Mouse (Mus musculus) embryonic facial prominence, embryonic 14.5 days (tissue): ENCODE measurements around the gene Fyn. TPM values are rescaled to one million over a fixed set of nuclear protein-coding genes. Genes with fewer than 3 reads are reported as not detected.
A peak's percentile ranks its signal among the peaks of the same experiment; 100 is the strongest.

Experiments used
- ATAC-seq: fragments of 200-750 bp; cut with Nextera tagmentation; 2 replicates; pipeline ENCODE4 v1.8.0; 2017; ENCODE audit warnings: low read depth, moderate number of reproducible peaks, moderate TSS enrichment
- DNase-seq: peaks from one replicate; pipeline ENCODE4 v3.0.0-alpha.2; 2015; ENCODE audit warnings: low spot score
- H3K27ac ChIP-seq: fragments of 300-500 bp; sonication (generic); replicated peaks from 2 replicates; pipeline ENCODE4 v1.5.1; 2014; ENCODE audit warnings: low read depth, mild to moderate bottlenecking, low read length, moderate library complexity
- H3K27me3 ChIP-seq: fragments of 300-500 bp; sonication (generic); replicated peaks from 2 replicates; pipeline ENCODE4 v1.6.1; 2014; ENCODE audit warnings: low read length; ENCODE audit not compliant: control insufficient read depth, insufficient read depth
- H3K36me3 ChIP-seq: fragments of 300-500 bp; sonication (generic); 2 replicates; pipeline ENCODE4 v1.6.1; 2014; ENCODE audit warnings: low read length, mixed read lengths; ENCODE audit not compliant: control insufficient read depth, insufficient read depth
- H3K4me1 ChIP-seq: fragments of 300-500 bp; sonication (generic); 2 replicates; pipeline ENCODE4 v1.6.1; 2014; ENCODE audit warnings: antibody characterized with exemption, low read length; ENCODE audit not compliant: control insufficient read depth, insufficient read depth
- H3K4me2 ChIP-seq: fragments of 300-500 bp; sonication (generic); 2 replicates; pipeline ENCODE4 v1.6.1; 2014; ENCODE audit warnings: low read depth, mild to moderate bottlenecking, low read length, moderate library complexity, mixed read lengths
- H3K4me3 ChIP-seq: fragments of 300-500 bp; sonication (generic); 2 replicates; pipeline ENCODE4 v1.5.1; 2014; ENCODE audit warnings: low read depth, mild to moderate bottlenecking, low read length
- H3K9ac ChIP-seq: fragments of 300-500 bp; sonication (generic); 2 replicates; pipeline ENCODE4 v1.6.1; 2014; ENCODE audit warnings: low read depth, mild to moderate bottlenecking, low read length, moderate library complexity, mixed read lengths
- H3K9me3 ChIP-seq: fragments of 300-500 bp; sonication (generic); 2 replicates; pipeline ENCODE4 v1.6.1; 2016; ENCODE audit warnings: low read length; ENCODE audit not compliant: control insufficient read depth
- WGBS: fragments of 180-500 bp; shearing (Covaris S2); extraction: QIAGEN DNeasy Blood & Tissue Kit; methylation state at CpG from one replicate; pipeline ENCODE4 v1.1.7; 2014; 5-methylcytosine and 5-hydroxymethylcytosine counted together
- polyA plus RNA-seq: library from polyadenylated mRNA; unstranded; fragments of >200 nt; fragmentation: Nextera tagmentation; extraction: Ambion mirVana; gene quantifications from 2 replicates; pipeline ENCODE4 v1.2.1, GENCODE M21; 2014

Gene Fyn
- polyA plus RNA-seq, 1 experiment from 2014 or later = 60.8 TPM

DNA sequence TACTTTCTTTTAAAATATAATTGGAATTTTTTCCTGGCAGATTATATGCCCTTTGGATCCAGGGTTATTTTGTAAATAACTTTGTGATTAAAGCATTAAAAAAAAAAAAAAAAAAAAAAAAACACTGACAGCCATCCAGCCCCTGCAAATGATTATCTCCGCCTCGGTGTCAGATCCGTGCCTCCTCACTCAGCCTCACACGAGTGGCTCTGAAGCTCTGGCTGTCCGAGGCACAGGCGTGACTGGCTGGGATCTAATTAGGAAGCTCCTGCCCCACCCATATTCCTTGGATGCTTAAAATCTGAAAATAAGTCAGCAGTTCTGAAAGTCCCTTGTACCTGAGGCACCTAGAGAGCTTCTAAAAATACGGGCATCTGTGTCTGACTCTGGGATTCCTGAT lies 164.2 kb downstream of the Fyn start:
- Histone ChIP-seq H3K27ac (peak overlapping the region; percentile 65), H3K9me3 (no peaks in the 10 kb centered on the region), H3K36me3 (0 out of 2 replicates have a peak, but pooled peaks cover 9% of the 10 kb centered on the region), H3K27me3 (no peaks in the 10 kb centered on the region), H3K4me1 (peaks cover 57% of the 10 kb centered on the region), H3K4me2 (peak overlapping the region; percentile 42), H3K9ac (no peak overlapping the region), H3K4me3 (no peak overlapping the region)
- ATAC-seq (no peak), DNase-seq (peak; percentile 60)
- WGBS = 29% methylated on average over 7 of the region's 7 CpGs

DNA sequence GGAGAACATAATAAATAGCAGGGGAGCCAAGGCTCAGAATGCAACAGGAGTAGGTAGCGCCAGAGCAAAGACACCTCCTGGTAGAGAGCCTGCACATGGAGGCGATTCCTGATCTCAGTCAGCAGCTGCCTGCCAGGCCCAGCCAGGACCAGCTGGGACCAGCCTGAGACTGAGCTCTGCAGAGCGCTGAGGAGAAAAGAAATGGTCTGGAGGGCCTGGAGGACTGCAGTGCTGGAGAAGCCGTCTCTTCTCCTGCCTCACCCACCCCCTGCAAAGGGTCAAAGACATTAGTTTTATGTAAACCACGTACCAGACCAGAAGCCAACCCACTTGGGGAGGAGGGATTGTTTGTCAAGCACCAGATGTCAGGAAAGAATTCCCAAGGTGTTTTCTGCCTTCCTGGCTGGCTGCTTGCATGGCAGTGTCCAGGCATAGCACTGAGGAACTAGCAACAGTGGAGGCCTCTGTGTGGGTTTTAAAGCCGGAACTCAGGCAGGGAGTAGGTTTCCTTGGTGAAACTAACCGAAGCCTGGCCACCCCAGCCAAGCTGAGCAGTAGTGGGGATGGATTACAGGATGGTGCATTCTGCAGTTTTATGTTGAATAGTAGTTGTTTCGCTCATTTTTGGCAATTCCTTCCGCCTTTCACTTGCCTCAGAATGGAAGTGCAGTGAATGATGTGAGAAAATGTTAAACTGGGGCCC lies 165.8 kb downstream of the Fyn start:
- Histone ChIP-seq H3K9me3 (no peaks in the 10 kb centered on the region), H3K4me1 (peaks cover 57% of the 10 kb centered on the region), H3K36me3 (0 out of 2 replicates have a peak, but pooled peaks cover 4% of the 10 kb centered on the region), H3K4me3 (no peak overlapping the region), H3K4me2 (no peak overlapping the region), H3K9ac (no peak overlapping the region), H3K27ac (peak overlapping the region; percentile 65), H3K27me3 (no peaks in the 10 kb centered on the region)
- WGBS = 40% methylated on average over 9 of the region's 9 CpGs
- ATAC-seq = peak; percentile 75
- DNase-seq = peak; percentile 80

DNA sequence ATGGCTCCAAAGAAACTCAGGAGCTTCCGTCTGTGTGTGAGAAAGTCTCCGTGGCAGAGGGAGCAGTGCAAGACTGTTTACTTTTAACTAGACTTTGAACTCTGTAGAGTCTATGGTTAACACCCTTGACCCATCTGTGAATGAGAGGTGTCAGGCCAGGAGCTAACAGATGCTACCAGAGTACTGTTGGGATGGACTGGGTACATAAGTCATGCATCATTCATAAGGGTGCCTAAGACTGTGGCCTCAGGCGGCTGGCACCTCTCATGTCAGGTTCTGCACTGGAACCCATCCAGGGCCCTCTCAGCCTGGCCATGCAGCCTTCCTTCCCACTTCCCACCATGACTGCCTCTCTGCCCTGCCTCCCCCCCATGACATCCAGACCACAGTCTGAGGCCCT lies 166.7 kb downstream of the Fyn start:
- H3K27me3 ChIP-seq = no peaks in the 10 kb centered on the region
- 66% methylated on average over 3 of the region's 3 CpGs for WGBS
- no peaks in the 10 kb centered on the region for H3K9me3 ChIP-seq
- H3K27ac ChIP-seq = peak overlapping the region; percentile 65; the same call in 1 of the 2 replicates
- no peak overlapping the region for H3K4me3 ChIP-seq
- H3K4me1 ChIP-seq = peaks cover 65% of the 10 kb centered on the region
- DNase-seq = no peak
- 0 out of 2 replicates have a peak, but pooled peaks cover 4% of the 10 kb centered on the region for H3K36me3 ChIP-seq
- ATAC-seq = no peak
- no peak overlapping the region for H3K4me2 ChIP-seq
- H3K9ac ChIP-seq = no peak overlapping the region

- WGBS = 61% methylated on average over 11 of the region's 11 CpGs
- DNase-seq (peak; percentile 88), ATAC-seq (peak; percentile 62)
- Histone ChIP-seq H3K4me1 (peaks cover 73% of the 10 kb centered on the region), H3K36me3 (0 out of 2 replicates have a peak, but pooled peaks cover 4% of the 10 kb centered on the region), H3K4me2 (no peak overlapping the region), H3K27me3 (no peaks in the 10 kb centered on the region), H3K9me3 (no peaks in the 10 kb centered on the region), H3K4me3 (no peak overlapping the region), H3K9ac (no peak overlapping the region), H3K27ac (peak overlapping the region; percentile 25; the same call in 1 of the 2 replicates)
Observed at GRCm38 (mm10) chr10:39536258-39536657, 167.6 kb downstream of the Fyn start.

DNA sequence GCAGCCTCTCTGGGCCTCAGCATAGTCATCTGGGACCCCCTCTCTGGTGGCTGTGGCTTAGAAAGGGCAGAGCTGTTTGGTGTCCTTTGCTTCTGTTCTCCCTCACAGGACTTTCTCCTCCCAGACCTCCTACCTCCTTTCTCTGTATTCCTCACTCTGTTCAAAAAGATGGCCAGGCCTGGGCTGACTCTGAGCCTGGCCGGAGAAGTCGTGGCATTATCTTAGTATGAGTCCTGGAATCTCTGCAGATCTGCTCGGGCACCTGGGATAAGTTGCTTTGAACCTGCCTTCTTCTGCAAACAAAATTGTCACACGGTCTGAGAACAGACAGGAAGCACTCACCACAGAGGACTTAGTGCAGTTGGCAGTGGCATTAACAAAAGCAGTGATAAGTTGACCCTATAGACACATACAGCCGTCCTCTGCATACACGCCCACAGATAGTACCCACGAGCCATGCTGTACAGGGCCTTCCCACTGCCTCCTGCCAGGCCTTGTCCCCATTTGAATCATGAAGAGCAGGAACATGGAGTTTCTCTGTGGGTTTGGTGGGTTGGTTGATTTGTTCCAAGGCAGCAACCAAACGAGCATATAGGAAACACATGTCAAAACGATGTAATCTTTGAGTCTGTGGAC lies 171.5 kb downstream of the Fyn start:
- H3K9me3 ChIP-seq = no peaks in the 10 kb centered on the region
- no peak for ATAC-seq

DNA sequence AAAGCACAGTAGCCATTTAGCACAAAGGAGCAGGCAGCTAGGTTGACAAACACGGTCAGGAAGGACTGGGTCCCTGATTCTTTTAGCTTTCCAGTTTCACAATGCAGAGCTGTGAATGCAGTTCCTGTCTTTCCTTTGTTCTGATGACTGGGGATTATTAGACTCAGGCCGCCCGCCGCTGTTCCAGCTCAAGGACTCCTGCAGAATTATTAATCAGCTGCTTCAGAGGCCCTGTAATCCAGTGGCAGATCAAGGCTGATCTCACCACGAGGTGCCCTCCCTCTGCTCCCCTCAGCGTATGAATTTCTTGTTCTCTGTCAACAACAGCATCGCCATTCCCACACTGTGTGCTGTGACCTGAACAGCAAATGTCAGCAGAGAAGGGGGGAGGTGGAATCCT lies 172.3 kb downstream of the Fyn start:
- Histone ChIP-seq H3K4me2 (no peak overlapping the region), H3K9me3 (no peaks in the 10 kb centered on the region), H3K4me1 (peaks cover 66% of the 10 kb centered on the region), H3K27me3 (no peaks in the 10 kb centered on the region), H3K36me3 (0 out of 2 replicates have a peak, but pooled peaks cover 4% of the 10 kb centered on the region), H3K9ac (no peak overlapping the region), H3K27ac (peak overlapping the region; percentile 87), H3K4me3 (no peak overlapping the region)
- ATAC-seq (peak; percentile 56), DNase-seq (peak; percentile 79)
- WGBS = 17% methylated on average over 7 of the region's 7 CpGs

More for the DNA sequence above, 171.5 kb downstream of the Fyn start:
- DNase-seq = no peak
- H3K27me3 ChIP-seq = no peaks in the 10 kb centered on the region
- WGBS = 46% methylated on average over 9 of the region's 9 CpGs
- no peak overlapping the region for H3K4me3 ChIP-seq
- H3K27ac ChIP-seq = peak overlapping the region; percentile 59
- H3K9ac ChIP-seq = 0 out of 2 replicates have a peak overlapping the region, but pooled peaks have one; percentile 0
- H3K4me1 ChIP-seq = peaks cover 68% of the 10 kb centered on the region
- H3K36me3 ChIP-seq = 0 out of 2 replicates have a peak, but pooled peaks cover 4% of the 10 kb centered on the region
- no peak overlapping the region for H3K4me2 ChIP-seq

- Histone ChIP-seq H3K36me3 (0 out of 2 replicates have a peak, but pooled peaks cover 4% of the 10 kb centered on the region), H3K4me1 (peaks cover 64% of the 10 kb centered on the region), H3K9me3 (no peaks in the 10 kb centered on the region), H3K9ac (no peak overlapping the region), H3K27me3 (no peaks in the 10 kb centered on the region), H3K27ac (peak overlapping the region; percentile 87), H3K4me2 (no peak overlapping the region), H3K4me3 (no peak overlapping the region)
- 0 out of 2 replicates have a peak, but pooled peaks have one; percentile 10 for ATAC-seq
- WGBS = 41% methylated on average over 6 of the region's 6 CpGs
- DNase-seq = no peak
Observed at GRCm38 (mm10) chr10:39541451-39541874, 172.8 kb downstream of the Fyn start.

- Histone ChIP-seq H3K36me3 (0 out of 2 replicates have a peak, but pooled peaks cover 1% of the 10 kb centered on the region), H3K27ac (peak overlapping the region; percentile 87), H3K27me3 (no peaks in the 10 kb centered on the region), H3K4me2 (no peak overlapping the region), H3K9me3 (no peaks in the 10 kb centered on the region), H3K4me1 (peaks cover 64% of the 10 kb centered on the region), H3K9ac (no peak overlapping the region), H3K4me3 (no peak overlapping the region)
- ATAC-seq (peak; percentile 12; the same call in 1 of the 2 replicates), DNase-seq (no peak)
- WGBS = 24% methylated on average over 7 of the region's 7 CpGs
Observed at GRCm38 (mm10) chr10:39541951-39542521, 173.4 kb downstream of the Fyn start.
